27 mouse cellular contexts compared by ENCODE assay signal in the genomic region with DNA sequence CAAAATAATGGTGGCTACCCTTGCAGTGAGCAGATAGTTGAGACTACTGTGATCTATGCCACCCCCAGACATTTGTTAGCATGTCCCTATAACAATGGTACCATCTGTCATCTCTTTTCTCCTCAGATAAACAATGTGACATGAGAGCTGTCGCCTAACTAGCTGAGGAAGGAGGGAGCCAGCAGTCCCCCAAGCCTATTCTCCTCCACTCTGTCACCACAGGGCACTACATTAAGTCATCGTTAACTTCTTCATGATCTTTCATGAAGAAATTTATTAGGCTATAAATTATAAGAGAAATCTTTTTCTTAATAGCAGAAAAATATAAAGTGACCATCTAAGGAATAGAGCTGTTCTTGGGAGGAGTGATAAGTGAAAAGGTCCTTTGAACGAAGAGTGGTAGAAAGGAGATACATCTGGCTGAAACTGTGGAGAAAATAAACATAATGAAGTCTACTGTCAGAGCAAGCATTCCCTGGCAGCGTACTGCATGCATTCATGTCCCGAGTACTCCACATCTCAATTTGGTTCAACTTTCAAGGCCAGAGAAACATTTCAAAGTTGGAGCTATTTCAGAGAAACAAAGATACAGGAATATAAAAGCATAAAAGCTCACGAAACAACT.
DNase-seq lines count a peak whose midpoint lies in the region; ATAC-seq and TF ChIP-seq lines count a peak whose summit lies in the region.
"Had no signal": no experiment of that assay in that cellular context is flagged by ENCODE, and none has a peak within 500 bp of the region (broad histone marks: within the 10 kb centered on the region; RNA-seq: fewer than 3 reads in every experiment).

No protein-coding gene starts in this region.

- ATAC-seq in lung, embryonic 14.5 days (ENCODE audit: insufficient read depth): peak; percentile 91
- ATAC-seq in liver, embryonic 11.5 days (replicated peaks; ENCODE audit: low FRiP score): no peak
- ATAC-seq: forebrain, embryonic 14.5 days; forebrain, postnatal 0 days; hindbrain, embryonic 16.5 days had no signal

- peak overlapping the region; percentile 9 for H3K27ac ChIP-seq in lung, embryonic 14.5 days (ENCODE audit: low read depth)
- no peak overlapping the region for H3K27ac ChIP-seq in liver, embryonic 11.5 days (ENCODE audit: low read depth, low read length)
- H3K27ac ChIP-seq: embryonic facial prominence, embryonic 12.5 days; embryonic facial prominence, embryonic 15.5 days; gastrocnemius, adult 2 months; heart, embryonic 15.5 days; hindbrain, embryonic 10.5 days; hindbrain, embryonic 13.5 days had no signal

- no peak overlapping the region for H3K4me3 ChIP-seq in lung, embryonic 14.5 days (ENCODE audit: low read depth, low read length)
- no peak overlapping the region for H3K4me3 ChIP-seq in liver, embryonic 11.5 days (ENCODE audit: low read depth, low read length)
- H3K4me3 ChIP-seq: embryonic facial prominence, embryonic 12.5 days; embryonic facial prominence, embryonic 15.5 days; gastrocnemius, adult 2 months; heart, embryonic 12.5 days; heart, embryonic 15.5 days; hindbrain, embryonic 10.5 days; hindbrain, embryonic 13.5 days had no signal

- peak; percentile 86 for DNase-seq in lung, embryonic 14.5 days
- no peak for DNase-seq in lung, adult 18-20 months
- DNase-seq in brain, adult 2 months (ENCODE audit: low read depth, low spot score): peak; percentile 12
- peak; percentile 17 for DNase-seq in lung, postnatal 10 days
- peak; percentile 47 for DNase-seq in retina, embryonic 14.5 days (ENCODE audit: low spot score)
- DNase-seq in liver, embryonic 11.5 days (ENCODE audit: low spot score): no peak
- DNase-seq in urinary bladder, postnatal 4 days (ENCODE audit: low spot score in 2 of 2): no peak
- DNase-seq: adrenal gland, adult 2 months; adrenal gland, postnatal 14 days; B cell, adult 2 months; cerebellum, adult 8-10 months; forebrain, postnatal 0 days; gastrocnemius, adult 2 months; gastrocnemius, postnatal 25 days; heart, adult 18-20 months; heart, postnatal 10 days; heart, postnatal 36 days had no signal

- H3K9me3 ChIP-seq in lung, embryonic 14.5 days (ENCODE audit: low read depth, low read length): no peaks in the 10 kb centered on the region
- no peaks in the 10 kb centered on the region for H3K9me3 ChIP-seq in liver, embryonic 11.5 days (ENCODE audit: control insufficient read depth, low read length)
- H3K9me3 ChIP-seq: embryonic facial prominence, embryonic 12.5 days; embryonic facial prominence, embryonic 15.5 days; G1E; heart, embryonic 12.5 days; heart, embryonic 15.5 days; hindbrain, embryonic 10.5 days; hindbrain, embryonic 13.5 days had no signal

- no peak overlapping the region for H3K9ac ChIP-seq in lung, embryonic 14.5 days
- H3K9ac ChIP-seq in liver, embryonic 11.5 days (ENCODE audit: low read depth, low read length): no peak overlapping the region
- H3K9ac ChIP-seq: embryonic facial prominence, embryonic 12.5 days; embryonic facial prominence, embryonic 15.5 days; forebrain, postnatal 0 days; heart, embryonic 12.5 days; heart, embryonic 15.5 days; hindbrain, embryonic 13.5 days had no signal

- no peak for TF ChIP-seq CTCF in lung, embryonic 14.5 days (IDR thresholded peaks at IDR 0.05; ENCODE audit: low read depth)

- no peak overlapping the region for H3K4me2 ChIP-seq in lung, embryonic 14.5 days
- H3K4me2 ChIP-seq in liver, embryonic 11.5 days: no peak overlapping the region
- H3K4me2 ChIP-seq: embryonic facial prominence, embryonic 12.5 days; embryonic facial prominence, embryonic 15.5 days; heart, embryonic 12.5 days; heart, embryonic 15.5 days; hindbrain, embryonic 13.5 days had no signal

- no peaks in the 10 kb centered on the region for H3K27me3 ChIP-seq in lung, embryonic 14.5 days (ENCODE audit: insufficient read depth, low read length)
- H3K27me3 ChIP-seq in liver, embryonic 11.5 days (replicated peaks; ENCODE audit: control insufficient read depth, insufficient read depth, low read length): no peaks in the 10 kb centered on the region
- H3K27me3 ChIP-seq: CH12.LX; embryonic facial prominence, embryonic 12.5 days; embryonic facial prominence, embryonic 15.5 days; heart, embryonic 12.5 days; heart, embryonic 15.5 days; hindbrain, embryonic 13.5 days had no signal

- WGBS in lung, embryonic 14.5 days: 32% methylated on average over 6 of the region's 6 CpGs
- WGBS in liver, embryonic 11.5 days: 73% methylated on average over 6 of the region's 6 CpGs

- no peaks in the 10 kb centered on the region for H3K36me3 ChIP-seq in lung, embryonic 14.5 days (ENCODE audit: insufficient read depth)
- no peaks in the 10 kb centered on the region for H3K36me3 ChIP-seq in liver, embryonic 11.5 days (ENCODE audit: control insufficient read depth, insufficient read depth, low read length)
- H3K36me3 ChIP-seq: embryonic facial prominence, embryonic 12.5 days; embryonic facial prominence, embryonic 15.5 days; G1E; heart, embryonic 12.5 days; heart, embryonic 15.5 days; hindbrain, embryonic 10.5 days; hindbrain, embryonic 13.5 days had no signal

- H3K4me1 ChIP-seq in lung, embryonic 14.5 days (ENCODE audit: insufficient read depth): peaks cover 5% of the 10 kb centered on the region; the same call in 1 of the 2 replicates
- no peaks in the 10 kb centered on the region for H3K4me1 ChIP-seq in liver, embryonic 11.5 days (replicated peaks; ENCODE audit: control insufficient read depth, insufficient read depth, low read length)
- H3K4me1 ChIP-seq: embryonic facial prominence, embryonic 12.5 days; embryonic facial prominence, embryonic 15.5 days; heart, embryonic 12.5 days; heart, embryonic 15.5 days; hindbrain, embryonic 10.5 days; hindbrain, embryonic 13.5 days had no signal

Comparison
In these comparisons a context has a peak if more than half of its experiments do, and no peak if none do; other contexts are left out.
1. DNase-seq: peak in lung, embryonic 14.5 days (single experiment), brain, adult 2 months (single experiment), lung, postnatal 10 days (single experiment) and retina, embryonic 14.5 days (single experiment); none in lung, adult 18-20 months (0 of 2), liver, embryonic 11.5 days (single experiment) and urinary bladder, postnatal 4 days (0 of 2).